Mouse (Mus musculus) right cerebral cortex, adult 2 months (tissue): ENCODE measurements around the gene Gbx1.
"Not testable (repeated sequence)": the region's sequence is repeated elsewhere in the genome, so short reads cannot be mapped to it uniquely, and the experiment has no call there.

Experiments used
- DNase-seq, 2 experiments: peaks; one replicate each; pipeline ENCODE4 v3.0.0; 2021 to 2022; ENCODE audit warnings: low spot score in 2 of 2

Gene Gbx1

DNA sequence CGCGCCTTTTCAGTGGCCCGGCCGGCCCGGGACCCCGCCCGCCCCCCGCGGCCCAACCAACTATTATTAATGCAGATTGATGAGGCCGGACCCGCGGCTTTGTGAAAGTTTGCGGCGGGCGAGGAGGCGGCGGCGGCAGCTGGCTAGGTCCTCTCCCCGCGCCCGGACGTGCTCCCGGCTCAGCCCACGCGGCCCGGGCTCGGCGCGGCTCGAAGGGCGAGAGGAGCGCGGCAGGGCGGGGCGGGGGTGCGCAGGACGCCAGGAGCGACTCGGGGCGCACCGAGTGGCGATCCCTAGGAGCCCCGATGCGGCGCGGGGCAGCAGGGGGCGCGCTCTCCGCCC lies at the start of gene Gbx1:
Gene Gbx1, minus strand, starts transcription at position 314 of the 342 bp plus-strand sequence.
- DNase-seq = no peak

DNA sequence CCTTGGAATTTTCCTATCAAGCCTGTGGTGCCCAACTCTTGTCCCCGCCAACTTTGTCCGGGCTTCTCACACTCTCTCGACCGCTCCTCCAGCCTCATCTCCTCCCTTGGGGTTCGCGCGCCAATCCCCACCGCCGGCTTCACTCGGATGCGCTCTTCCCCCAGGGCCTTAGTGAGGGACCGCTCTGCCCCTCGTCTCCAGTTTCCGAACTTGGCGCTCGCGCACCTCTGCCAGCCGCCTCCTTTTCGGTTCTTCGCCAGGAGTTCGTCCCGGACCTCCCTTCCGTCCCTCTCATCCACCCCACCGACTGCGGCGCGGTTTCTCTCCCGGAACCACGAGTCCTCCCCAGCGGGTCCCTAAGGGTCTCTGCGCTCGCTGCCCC lies 49.8 kb upstream of the Gbx1 start:
- no peak for DNase-seq

DNA sequence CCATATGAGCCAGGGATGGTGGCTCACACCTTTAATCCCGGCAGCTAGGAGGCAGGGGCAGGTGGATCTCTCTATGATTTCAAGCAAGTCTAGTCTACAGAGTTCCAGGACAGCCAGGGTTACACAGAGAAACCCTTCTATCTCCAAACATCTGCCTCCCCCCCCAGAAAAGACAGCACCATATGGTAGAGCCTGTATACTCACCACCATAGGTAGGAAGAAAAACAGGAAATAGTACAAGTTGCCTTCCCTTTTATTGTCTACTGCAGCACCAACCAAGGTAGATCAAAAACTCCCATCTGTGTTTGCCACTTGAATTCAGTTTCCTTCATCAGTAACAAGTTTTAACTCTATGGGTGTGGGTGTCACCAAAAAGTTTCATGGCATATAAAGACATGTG lies 48.9 kb upstream of the Gbx1 start:
- DNase-seq = no peak

DNA sequence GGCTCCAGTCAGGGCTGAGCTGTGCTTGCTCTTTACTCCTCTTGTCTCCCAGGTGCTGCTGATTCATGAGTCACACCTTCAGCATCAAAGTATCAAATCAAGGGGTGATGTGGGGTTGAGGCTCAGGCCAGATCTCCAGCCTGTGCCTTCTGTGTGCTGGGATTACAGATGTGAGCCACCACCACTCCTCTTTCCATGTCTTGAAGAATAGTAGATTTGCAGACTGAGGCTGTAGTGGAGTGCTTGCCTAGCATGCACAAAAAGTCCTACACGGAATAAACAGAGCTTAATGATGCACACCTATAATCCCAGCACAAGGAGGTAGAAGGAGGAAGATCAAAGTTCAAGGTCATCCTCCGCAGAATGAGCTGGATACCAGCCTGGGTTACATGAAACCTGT lies 29.7 kb upstream of the Gbx1 start, which contains the start of gene 4931409K22Rik:
Gene 4931409K22Rik, minus strand, starts transcription at position 101 of the 400 bp plus-strand sequence.
- DNase-seq = no peak

DNA sequence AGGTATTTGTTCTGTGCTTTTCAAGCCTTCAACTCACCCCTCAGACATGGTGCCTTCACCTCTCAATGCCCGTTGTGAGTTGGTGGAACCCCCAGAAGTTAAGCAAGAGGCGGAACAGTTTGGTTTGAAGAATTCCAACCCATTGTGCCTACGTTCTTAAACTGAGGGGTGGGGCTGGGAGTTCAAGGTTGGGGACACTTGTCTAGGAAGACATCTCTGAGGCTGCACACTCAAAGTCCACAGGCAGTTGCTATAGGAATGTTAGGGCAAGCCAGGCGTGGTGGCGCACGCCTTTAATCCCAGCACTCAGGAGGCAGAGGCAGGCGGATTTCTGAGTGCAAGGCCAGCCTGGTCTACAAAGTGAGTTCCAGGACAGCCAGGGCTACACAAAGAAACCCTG lies 28.3 kb upstream of the Gbx1 start:
- not testable (repeated sequence) for DNase-seq

DNA sequence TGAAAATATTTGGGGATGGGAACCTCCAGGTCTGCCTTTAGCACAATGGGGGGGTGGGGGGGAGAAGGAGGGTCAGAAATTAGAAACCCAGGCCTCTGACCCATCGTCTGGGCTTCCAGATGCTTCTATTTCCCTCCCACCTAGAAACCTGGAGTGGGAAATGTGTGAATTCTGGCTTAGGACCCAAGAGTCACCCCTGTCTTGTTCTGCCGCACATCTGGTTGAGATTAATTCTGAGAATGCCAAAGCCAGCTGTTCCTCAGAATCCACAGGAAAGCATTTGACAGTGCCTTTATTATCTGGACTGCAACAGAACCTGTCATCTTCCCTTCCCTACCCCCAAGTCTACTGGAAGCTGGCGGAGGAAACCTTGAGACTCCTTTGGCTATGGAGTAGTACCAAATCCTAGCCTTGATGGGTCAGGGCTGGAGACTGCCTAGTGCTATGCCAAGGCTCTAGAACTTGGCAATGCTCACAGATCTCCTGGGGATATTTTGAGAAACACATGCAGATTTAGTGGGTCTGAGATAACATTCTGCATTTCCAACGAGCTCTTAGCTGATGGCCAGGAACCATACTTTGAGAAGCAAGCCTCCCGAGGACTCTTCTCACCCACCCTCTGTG lies 26.7 kb upstream of the Gbx1 start:
- no peak for DNase-seq

DNA sequence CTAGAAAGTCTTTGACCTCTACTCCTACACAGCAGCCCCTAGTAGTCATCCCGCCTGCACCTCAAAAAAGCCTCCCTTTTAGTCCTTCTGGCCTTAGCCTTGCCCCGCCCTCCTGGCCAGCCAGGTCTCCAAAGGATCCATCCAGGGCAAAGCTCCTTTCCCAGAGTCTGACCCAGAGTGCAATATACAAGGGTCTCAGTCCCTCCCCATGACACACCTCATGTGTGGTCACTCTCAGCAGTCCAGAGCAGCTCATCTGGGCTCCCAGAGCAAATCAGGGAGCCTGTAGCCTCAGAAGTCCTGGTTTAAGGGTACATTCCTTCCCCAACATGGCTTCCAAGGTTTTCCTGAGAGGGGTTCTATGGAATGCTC lies 24.3 kb upstream of the Gbx1 start:
- DNase-seq = no peak

DNA sequence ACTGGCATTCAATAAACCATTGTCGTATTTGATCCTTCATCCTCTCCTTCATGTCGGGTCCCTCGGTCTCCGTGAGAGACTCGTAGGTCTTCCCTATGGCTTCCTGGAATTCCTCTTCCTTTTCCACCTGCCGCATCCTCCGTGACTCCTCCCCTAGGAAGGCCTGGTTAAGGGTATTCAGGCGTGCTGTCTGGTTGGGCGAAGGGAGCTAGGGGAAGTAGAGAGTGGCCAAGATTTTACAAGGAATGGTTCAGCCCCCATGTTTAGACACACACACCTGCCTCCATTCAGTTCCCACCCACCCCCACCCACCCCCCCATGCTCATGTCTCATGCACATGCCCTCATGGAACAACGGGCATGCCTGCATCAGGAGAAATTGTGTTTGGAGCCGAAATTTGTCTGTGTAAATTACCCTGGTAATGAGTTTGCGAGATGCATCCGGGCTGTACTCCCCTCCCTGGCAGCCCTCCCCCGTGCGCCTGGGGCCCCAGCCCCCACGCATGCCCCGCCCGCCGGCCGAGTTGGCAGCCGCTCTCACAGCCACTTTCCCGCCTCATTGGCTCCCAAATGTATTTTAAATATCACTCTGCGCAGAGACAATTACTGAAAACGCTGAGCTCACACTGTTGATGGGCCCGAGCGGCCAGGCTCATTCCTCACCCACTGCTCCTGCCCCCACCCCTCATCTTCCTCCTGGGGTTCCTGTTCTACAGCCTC lies 23.8 kb upstream of the Gbx1 start:
- peak; percentile 60 to 65 for DNase-seq

DNA sequence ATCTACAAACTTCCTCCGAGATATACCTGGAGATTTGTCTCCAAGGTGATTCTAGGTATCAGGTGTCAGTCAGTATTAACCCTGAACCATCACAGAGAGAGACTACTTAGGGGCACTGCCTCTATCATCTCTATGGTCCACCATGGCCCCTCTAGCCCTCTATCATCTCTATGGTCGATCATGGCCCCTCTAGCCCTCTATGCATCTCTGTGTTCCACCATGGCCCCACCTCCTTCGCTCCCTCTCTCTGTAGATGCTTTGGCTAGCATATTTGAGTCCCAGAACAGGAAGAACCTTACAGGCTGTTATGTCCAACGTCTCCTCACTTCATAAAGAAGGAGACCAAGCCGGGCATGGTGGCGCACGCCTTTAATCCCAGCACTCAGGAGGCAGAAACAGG lies 15.6 kb upstream of the Gbx1 start:
- no peak for DNase-seq

DNA sequence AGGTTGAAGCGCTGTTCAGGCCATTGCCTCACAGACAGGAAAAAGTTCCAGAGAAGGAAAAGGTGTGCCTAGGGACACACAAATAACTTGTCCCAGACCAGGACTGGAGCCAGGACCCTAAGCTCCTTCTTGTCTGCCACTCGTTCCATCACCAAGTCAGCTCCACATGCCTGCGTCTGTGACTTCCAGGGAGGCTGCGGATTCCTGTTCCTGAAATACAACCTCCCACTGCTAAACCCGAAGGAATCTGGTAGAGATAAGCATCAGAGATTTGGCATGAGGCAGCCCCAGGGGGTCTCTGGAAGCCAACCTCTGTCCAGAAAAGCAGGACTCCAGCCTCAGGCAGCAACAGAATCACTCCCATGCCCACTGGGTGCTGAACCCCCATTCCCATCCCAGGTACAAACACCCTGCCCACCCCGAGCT lies 14.2 kb upstream of the Gbx1 start:
- DNase-seq = no peak

DNA sequence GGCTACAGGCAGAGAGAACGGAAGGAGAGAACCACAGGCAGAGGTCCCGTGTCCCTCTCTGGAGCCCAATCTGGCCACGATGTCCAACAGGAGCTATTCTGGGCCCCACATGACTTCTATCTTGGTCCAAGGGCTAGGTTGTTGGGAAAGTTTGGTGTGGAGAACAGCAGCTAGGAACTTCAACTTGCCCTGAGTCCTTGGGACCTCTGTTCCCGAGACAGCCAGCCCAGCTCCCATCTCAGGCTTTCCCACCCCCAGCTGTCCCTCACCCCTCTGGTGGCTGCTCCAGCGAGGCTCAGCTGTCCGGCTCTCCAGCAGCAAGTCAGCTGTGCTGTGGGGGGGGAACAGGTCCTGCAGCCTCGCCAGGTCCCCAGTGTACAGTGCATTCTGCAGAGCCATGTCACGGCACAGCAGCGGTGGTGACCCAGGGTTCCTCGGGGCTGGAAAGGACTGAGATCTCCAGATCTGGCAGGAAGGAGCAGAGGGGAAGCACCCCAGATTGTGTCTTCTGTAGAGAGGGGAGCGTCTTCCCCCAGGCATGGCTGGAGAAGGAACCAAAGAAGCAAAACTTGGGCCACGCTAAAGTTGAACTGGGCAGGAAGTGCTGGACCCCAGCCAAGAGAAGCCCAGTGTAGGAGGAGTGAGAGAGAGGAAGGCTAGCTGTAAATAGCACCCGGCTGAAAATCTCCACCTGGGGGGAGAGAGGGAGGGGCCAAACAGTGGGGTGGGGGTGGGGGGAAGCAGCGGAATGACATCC lies 13.6 kb upstream of the Gbx1 start, which contains the start of gene Asb10:
Gene Asb10, minus strand, starts transcription at position 592 of the 757 bp plus-strand sequence.
- peak; percentile 37 to 42 for DNase-seq

DNA sequence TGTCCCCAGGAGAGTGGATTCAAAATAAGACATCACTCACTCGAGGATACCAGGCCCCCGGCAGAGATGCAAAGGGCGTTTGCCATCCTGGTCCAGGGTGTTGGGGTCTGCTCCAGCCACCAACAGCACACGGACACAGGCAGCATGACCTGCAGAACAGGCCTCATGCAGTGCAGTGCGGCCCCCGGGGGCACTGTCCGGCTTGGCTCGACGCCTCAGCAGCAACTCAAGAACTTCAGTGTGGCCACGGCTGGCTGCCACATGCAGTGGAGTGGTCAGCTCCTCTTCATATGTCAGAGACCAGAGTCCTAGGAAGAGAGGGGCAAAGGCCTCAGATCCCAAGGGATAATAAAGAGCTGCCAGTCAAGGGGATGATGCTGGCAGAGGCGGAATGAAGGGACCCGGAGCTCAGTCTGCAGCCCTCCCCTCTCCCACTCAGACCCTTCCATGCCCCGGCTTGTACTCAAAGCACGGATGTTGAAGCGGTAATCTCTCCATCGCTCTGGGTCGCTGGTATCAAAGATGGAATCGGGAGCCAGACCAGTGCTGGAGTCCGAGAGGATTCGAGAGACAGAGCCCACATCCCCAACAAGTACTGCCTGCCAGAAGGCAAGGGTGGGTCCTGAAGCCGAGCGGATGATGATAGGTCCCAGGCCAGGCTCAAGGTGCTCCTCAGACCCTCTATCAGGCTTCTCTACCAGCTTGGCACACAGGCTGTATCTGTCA lies 12.7 kb upstream of the Gbx1 start:
- DNase-seq = no peak

DNA sequence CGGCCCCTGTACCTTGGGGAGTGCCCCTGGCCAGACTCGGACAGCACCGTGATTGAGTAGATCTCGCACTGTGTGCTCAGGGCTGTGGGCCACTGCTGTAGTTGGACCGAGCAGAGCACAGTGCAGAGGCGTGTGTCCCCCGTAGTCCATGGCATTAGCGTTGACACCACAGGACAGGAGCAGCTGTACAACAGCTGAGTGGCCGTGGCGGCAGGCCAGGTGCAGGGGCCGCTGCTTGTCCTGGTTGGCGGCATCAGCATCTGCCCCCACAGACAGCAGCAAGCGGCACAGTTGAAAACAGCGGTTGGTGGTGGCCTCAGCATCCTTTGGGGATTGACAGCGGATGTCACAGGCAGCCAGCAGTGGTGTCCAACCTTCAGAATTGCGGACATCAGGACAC lies 10.6 kb upstream of the Gbx1 start:
- DNase-seq = no peak

DNA sequence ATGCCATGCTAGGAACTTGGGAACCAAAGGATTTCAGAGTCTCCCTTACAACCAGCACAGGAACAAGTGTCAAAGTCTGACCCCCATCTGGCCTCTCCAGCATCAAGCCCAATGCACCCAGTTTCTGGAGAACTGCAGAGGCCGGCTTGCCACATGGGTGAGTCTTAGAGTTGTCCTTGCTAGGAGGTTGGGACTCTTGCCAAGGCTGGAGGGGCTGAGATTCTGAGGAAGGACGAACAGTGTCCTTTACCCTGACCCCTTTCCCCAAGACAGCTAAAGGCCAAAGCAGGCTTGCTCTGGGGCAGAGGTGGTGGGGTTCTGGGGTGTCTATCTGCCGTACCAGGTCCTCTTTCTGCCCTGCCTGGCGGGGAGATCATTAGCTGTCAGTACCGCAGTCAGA lies 9.5 kb upstream of the Gbx1 start:
- no peak for DNase-seq

DNA sequence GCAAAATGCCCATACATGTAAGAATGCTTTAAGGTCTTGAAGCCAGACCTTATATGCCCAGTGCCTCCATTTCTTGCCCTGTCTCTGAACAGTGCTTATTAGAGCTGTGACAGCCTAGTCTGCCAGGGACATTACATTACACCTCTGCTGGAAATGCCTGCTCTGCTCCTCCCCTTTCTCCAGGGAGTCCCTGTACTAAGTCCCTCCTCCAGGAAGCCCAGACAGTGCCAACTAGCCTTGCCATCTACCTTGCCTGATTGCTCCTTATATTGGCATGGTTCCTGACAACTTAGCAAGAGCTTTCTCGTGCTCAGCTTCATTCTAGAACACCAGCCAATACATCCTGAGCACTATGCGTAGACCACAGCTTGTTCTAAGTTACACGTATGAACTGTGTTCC lies 8.7 kb upstream of the Gbx1 start:
- no peak for DNase-seq

DNA sequence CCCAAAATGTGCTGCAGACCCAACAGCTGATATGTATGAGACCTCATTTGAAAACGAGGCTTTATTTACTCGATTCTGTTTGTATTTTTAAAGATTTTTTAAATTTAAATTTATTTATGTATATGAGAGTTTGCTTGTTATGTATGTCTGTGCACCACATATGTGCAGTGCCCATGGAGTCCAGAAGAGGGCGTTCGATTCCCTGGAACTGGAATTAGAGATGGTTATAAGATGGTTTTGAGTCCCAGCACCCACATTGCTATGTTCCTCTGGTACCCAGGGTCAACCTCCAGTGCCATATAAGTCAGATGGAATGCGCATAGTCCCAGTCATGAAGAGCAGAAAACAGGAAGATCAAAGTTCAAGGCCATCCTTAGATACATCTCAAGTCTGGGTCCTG lies 7.3 kb upstream of the Gbx1 start:
- no peak for DNase-seq

DNA sequence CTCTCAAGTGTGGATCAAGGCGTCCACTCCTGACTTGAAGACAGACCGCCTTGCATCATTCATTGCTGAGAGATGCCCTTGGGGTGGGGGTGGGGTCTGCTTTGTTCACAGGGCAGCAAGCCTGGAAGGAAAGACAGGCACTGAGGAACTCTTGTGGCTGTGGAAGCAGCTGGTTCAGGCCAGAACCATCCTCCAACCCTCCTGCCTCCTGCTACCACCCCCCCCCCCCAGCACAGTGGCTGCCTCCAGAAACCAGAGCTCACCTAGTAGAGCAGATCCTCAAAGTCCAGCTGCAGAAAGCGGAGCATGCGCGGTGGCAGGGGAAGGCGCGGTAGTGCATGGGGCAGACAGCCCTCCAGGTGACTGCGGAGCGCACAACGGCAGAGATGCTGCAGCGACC lies 6.4 kb upstream of the Gbx1 start:
- DNase-seq = no peak

DNA sequence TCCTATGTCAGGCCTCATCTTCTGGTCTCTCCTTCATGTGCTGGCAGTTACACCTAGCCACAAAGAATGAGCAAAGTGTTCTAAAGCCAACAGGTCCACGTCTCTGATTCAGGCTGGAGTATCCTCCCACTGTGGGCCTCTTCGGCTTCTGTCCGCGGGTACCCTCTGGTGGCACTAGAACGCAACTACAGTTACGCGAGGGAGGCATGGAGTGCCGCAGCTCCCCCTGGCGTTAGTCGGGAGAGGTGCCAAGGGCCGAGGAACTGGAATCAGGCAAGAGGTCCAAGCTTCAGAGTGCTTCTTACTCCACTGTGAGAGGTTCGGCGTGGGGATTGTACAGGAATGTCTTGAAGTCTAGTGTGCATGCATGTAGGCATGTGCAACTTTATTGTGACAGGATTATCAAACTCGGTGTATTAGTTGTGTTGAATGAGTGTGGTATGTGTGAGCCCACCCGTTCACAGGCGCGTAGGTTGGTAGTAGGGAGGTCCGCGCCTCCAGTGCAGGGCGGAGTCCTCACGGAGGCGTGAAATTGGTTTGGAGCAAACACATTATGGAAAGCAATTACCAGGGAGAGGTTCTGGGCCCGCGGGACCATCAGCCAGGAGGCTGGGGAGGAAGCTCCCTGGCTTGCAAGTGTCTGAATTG lies 3.2 kb upstream of the Gbx1 start:
- peak; percentile 95 to 97 for DNase-seq

DNA sequence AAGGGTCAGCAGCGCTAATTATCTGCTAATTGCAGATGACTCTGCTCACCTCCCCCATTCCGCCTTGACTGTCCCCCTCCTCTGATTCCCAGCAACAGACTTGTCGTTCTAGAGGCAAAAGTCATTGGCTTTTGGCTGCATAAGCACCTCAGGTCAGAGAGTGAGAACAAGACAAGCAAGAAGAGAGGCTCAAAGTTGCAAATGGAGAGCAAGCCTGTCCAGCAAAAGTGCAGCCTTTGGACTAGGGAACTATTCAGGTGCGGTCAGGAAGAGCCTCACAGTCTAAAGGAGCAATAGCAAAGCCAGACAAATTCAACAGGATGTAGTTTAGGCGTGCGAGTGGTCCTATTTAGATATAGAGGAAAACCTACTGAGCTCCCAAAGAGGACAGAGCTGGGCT lies 778 bp upstream of the Gbx1 start:
- DNase-seq = no peak

DNA sequence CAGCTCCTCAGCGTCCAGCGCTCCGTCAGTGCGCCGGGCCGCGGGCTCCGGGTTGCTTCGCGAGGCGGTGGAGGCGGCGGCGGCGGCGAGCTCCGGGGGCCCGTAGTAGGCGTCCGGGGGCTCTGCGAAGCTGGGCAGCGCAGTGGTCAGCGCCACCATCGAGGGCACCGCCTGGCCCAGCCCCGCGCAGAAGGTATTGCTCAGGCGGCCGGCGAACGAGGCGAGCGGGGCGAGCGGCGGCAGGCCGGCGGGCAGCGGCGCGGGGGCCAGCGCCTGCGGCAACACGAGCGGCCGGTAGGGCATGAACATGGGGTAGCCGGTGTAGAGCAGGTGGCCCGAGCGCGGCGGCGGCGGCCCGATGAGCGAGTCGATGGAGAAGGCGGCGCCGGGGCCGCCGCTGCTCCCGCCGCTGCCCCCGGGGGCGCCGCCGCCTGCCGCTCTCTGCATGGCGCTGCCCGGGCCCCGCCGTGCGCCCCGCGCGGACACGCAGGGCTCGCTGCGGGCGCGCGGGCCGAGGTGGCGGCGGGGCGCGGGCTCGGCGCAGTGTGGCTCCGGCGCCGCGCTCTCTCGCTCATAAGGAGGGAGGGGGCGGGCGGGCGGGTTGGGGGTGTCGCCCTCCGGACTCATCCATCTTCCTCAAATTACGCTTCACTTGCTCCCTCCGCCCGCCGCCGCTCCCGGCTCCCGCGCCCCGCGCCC lies 663 bp downstream of the Gbx1 start:
- no peak for DNase-seq
